Mouse (Mus musculus) stomach, postnatal 0 days (tissue): ENCODE data around the gene Olfr652. TPM values are rescaled to one million over a fixed set of nuclear protein-coding genes. Genes with fewer than 3 reads are reported as not detected.

Source experiments
- ATAC-seq: fragments of 200-750 bp; cut with Nextera tagmentation; 2 replicates; pipeline ENCODE4 v1.8.0; 2017; ENCODE audit not compliant: low FRiP score, low TSS enrichment
- DNase-seq: peaks from one replicate; pipeline ENCODE4 v3.0.0-alpha.2; 2016; ENCODE audit warnings: low spot score
- H3K27ac ChIP-seq: fragments of 300-500 bp; sonication (generic); replicated peaks from 2 replicates; pipeline ENCODE4 v1.5.1; 2014; ENCODE audit warnings: mild to moderate bottlenecking, control low read depth
- H3K27me3 ChIP-seq: fragments of 300-500 bp; sonication (generic); 2 replicates; pipeline ENCODE4 v1.6.1; 2014; ENCODE audit warnings: low read length; ENCODE audit not compliant: control insufficient read depth, insufficient read depth
- H3K36me3 ChIP-seq: fragments of 300-500 bp; sonication (generic); 2 replicates; pipeline ENCODE4 v1.6.1; 2014; ENCODE audit warnings: low read length, mixed read lengths; ENCODE audit not compliant: control insufficient read depth, insufficient read depth
- H3K4me1 ChIP-seq: fragments of 300-500 bp; sonication (generic); replicated peaks from 2 replicates; pipeline ENCODE4 v1.6.1; 2014; ENCODE audit warnings: antibody characterized with exemption; ENCODE audit not compliant: control insufficient read depth, insufficient read depth
- H3K4me2 ChIP-seq: fragments of 300-500 bp; sonication (generic); replicated peaks from 2 replicates; pipeline ENCODE4 v1.6.1; 2014; ENCODE audit warnings: low read depth, mild to moderate bottlenecking, control low read depth, moderate library complexity
- H3K4me3 ChIP-seq: fragments of 300-500 bp; sonication (generic); 2 replicates; pipeline ENCODE4 v1.5.1; 2014; ENCODE audit warnings: low read depth, low read length, control low read depth
- H3K9ac ChIP-seq: fragments of 300-500 bp; sonication (generic); 2 replicates; pipeline ENCODE4 v1.6.1; 2014; ENCODE audit warnings: mild to moderate bottlenecking, low read length, control low read depth, mixed read lengths
- H3K9me3 ChIP-seq: fragments of 300-500 bp; sonication (generic); 2 replicates; pipeline ENCODE4 v1.6.1; 2016; ENCODE audit warnings: low read length; ENCODE audit not compliant: control insufficient read depth
- CTCF ChIP-seq: IDR thresholded peaks from 2 replicates; pipeline ENCODE4 v1.5.1; 2016; ENCODE audit warnings: antibody characterized with exemption, low read depth, mild to moderate bottlenecking, moderate library complexity
- EP300 ChIP-seq: optimal IDR thresholded peaks from 2 replicates; pipeline ENCODE3; 2016; ENCODE audit warnings: antibody characterized with exemption
- WGBS: fragments of 180-500 bp; shearing (Covaris S2); extraction: QIAGEN DNeasy Blood & Tissue Kit; methylation state at CpG from one replicate; pipeline ENCODE4 v1.1.7; 2014; 5-methylcytosine and 5-hydroxymethylcytosine counted together
- polyA plus RNA-seq: library from polyadenylated mRNA; unstranded; fragments of >200 nt; fragmentation: Nextera tagmentation; extraction: Ambion mirVana; gene quantifications from 2 replicates; pipeline ENCODE4 v1.2.1, GENCODE M21; 2015

Olfr652 gene
- polyA plus RNA-seq, 1 experiment from 2014 or later, result not detected

DNA sequence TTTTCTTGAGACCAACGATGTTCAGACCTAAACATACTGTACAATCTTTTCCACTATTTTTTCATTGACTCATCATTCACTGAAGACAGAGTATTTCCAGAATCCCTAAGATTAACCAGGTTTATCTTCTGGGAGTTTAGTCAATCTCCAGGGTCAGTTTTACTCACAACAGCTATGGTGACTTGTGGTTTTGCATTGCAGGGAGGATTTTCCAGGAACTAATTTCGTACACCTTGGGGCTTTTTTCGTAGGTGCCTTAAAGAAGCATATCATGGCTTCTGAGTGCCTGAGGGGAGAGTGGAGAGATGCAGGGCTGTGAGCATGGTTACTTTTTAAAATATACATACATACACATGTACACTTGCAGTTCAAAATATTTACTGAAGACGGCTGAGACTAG, 26.0 kb downstream of the Olfr652 start, which contains the start of gene Olfr654:
Olfr654 (plus strand) TSS at position 301 of the 400 bp plus-strand sequence.
- H3K27ac ChIP-seq, result no peak within 1 kb of the TSS
- H3K36me3 ChIP-seq, result no peaks in the 10 kb centered on the region
- H3K9ac ChIP-seq, result no peak within 1 kb of the TSS
- DNase-seq, result no peak
- 61% methylated on average over 4 of the region's 4 CpGs for whole genome bisulfite sequencing
- H3K27me3 ChIP-seq, result no peaks in the 10 kb centered on the region
- no peak within 1 kb of the TSS for H3K4me3 ChIP-seq
- H3K4me2 ChIP-seq, result no peak within 1 kb of the TSS
- H3K4me1 ChIP-seq, result no peaks in the 10 kb centered on the region
- no peaks in the 10 kb centered on the region for H3K9me3 ChIP-seq
- no peak for TF ChIP-seq EP300
- TF ChIP-seq CTCF, result no peak
- no peak for ATAC-seq

DNA sequence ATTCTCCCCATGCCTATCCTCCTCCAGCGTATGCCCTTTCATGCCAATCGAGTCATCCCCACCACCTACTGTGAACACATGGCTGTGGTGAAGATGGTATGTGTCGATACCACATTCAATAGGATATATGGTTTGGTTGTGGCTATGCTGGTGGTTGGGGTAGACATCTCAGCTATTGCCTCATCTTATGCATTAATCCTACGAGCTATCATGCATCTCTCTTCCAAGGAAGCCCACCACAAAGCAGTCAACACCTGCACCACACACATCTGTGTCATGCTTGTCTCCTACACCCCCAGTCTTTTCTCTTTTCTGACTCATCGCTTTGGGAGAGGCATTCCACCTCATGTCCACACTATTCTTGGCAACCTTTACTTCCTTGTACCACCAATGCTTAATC, 27.6 kb downstream of the Olfr652 start:
- ATAC-seq (no peak), DNase-seq (no peak)
- no peaks in the 10 kb centered on the region for H3K4me1 ChIP-seq
- no peak overlapping the region for H3K4me2 ChIP-seq
- H3K27me3 ChIP-seq, result no peaks in the 10 kb centered on the region
- H3K9me3 ChIP-seq, result no peaks in the 10 kb centered on the region
- H3K4me3 ChIP-seq, result no peak overlapping the region
- WGBS, result 80% methylated on average over 5 of the region's 5 CpGs
- H3K27ac ChIP-seq, result no peak overlapping the region
- no peak overlapping the region for H3K9ac ChIP-seq
- TF ChIP-seq CTCF (no peak), EP300 (no peak)
- H3K36me3 ChIP-seq, result no peaks in the 10 kb centered on the region

DNA sequence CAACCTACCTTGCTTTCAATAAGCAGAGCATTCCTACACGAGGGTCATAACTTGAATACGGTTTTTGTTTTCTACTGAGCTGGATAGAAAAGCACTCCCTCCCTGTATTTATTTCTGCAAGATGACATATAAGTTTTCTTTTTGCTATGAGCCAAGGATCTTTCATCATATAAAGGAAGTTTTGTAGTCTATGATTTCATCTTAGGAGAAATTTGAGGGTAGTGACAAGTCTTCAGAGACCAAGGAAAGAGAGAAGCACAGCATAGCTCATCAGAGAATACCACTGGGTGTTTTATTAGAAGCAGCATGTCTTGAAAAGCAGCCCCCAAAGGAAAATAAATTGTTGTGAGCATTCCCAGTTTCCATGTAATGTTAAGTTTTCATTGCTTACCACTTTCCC, 41.0 kb downstream of the Olfr652 start, which contains the start of gene Olfr655:
Olfr655 (minus strand) TSS at position 101 of the 400 bp plus-strand sequence.
- Histone ChIP-seq H3K9ac (no peak within 1 kb of the TSS), H3K27ac (no peak within 1 kb of the TSS), H3K4me3 (no peak within 1 kb of the TSS), H3K4me2 (no peak within 1 kb of the TSS), H3K9me3 (no peaks in the 10 kb centered on the region), H3K27me3 (no peaks in the 10 kb centered on the region), H3K4me1 (no peaks in the 10 kb centered on the region), H3K36me3 (no peaks in the 10 kb centered on the region)
- no peak for DNase-seq
- no peak for ATAC-seq
- TF ChIP-seq CTCF (no peak), EP300 (no peak)
- 72% methylated on average over 2 of the region's 2 CpGs for WGBS

DNA sequence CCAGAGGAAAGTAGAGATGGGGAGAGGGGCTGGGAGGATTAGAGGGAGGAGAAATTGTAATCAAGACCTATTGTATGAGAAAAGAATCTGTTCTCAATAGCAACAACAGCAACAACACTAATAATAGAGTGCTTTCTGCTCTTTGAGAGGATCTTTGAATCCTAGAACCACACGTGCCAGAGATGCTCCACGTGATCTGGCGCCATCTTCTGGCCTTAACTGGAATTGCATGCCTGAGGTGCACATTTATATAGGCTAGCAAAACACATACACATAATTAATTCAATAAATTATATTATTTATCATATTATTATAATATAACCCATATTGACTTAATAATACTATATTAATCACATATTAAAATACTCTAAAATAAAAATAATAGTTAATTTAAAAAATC, 42.5 kb downstream of the Olfr652 start:
- no peaks in the 10 kb centered on the region for H3K4me1 ChIP-seq
- 6% methylated on average over 3 of the region's 3 CpGs for WGBS
- TF ChIP-seq EP300 (no peak), CTCF (peak; percentile 76)
- ATAC-seq (no peak), DNase-seq (peak; percentile 40)
- H3K4me2 ChIP-seq, result no peak overlapping the region
- H3K9me3 ChIP-seq, result no peaks in the 10 kb centered on the region
- H3K27me3 ChIP-seq, result no peaks in the 10 kb centered on the region
- no peaks in the 10 kb centered on the region for H3K36me3 ChIP-seq
- H3K27ac ChIP-seq, result no peak overlapping the region
- no peak overlapping the region for H3K9ac ChIP-seq
- no peak overlapping the region for H3K4me3 ChIP-seq

DNA sequence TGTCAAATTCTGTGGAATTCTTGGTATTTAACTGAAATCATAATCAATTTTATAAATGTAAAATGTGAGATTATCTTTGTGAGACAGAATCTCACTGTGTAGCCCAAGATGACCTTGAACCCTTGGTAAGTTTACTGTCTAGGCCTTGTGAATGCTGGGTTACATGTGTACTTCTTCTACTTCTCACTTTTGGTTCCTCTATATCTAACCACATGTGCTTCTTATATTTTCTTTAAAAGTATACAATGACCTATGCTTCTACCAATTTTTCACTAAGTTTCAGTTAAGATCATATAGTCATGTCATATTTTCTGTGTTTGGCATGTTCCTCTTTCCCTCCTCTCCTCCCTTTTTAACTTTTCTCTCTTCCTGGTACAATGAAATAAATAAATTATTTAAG, 44.0 kb downstream of the Olfr652 start:
- no peak for TF ChIP-seq CTCF
- no peak for TF ChIP-seq EP300
- Histone ChIP-seq H3K4me2 (no peak overlapping the region), H3K4me3 (no peak overlapping the region), H3K9me3 (no peaks in the 10 kb centered on the region), H3K36me3 (no peaks in the 10 kb centered on the region), H3K27me3 (no peaks in the 10 kb centered on the region), H3K27ac (no peak overlapping the region), H3K4me1 (no peaks in the 10 kb centered on the region), H3K9ac (no peak overlapping the region)
- ATAC-seq (no peak), DNase-seq (no peak)

DNA sequence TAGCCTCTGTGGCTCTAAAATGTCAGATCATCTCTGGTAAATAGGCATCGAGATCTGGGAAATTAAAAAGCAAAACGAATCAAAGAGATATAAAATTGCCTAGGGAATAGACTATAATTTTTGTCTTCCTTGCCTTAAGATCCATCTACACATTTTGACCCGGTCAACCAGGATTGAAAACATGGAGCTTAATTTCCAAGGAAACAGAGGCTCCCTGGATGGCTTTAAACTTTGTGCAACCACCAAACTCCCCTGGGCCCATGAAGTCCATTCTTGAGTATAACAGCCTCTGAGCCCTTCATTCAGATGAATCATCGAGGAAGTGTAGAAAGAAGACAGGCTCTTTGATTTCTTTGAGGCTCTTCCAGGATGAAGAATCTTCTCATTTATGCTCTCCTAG, 53.0 kb downstream of the Olfr652 start, which contains the start of gene Olfr656:
Olfr656 (plus strand) TSS at position 301 of the 400 bp plus-strand sequence.
- TF ChIP-seq EP300 (no peak), CTCF (no peak)
- H3K9ac ChIP-seq, result no peak within 1 kb of the TSS
- no peak for DNase-seq
- H3K4me3 ChIP-seq, result no peak within 1 kb of the TSS
- ATAC-seq, result no peak
- H3K36me3 ChIP-seq, result no peaks in the 10 kb centered on the region
- no peak within 1 kb of the TSS for H3K27ac ChIP-seq
- no peaks in the 10 kb centered on the region for H3K9me3 ChIP-seq
- H3K4me1 ChIP-seq, result no peaks in the 10 kb centered on the region
- H3K4me2 ChIP-seq, result no peak within 1 kb of the TSS
- 74% methylated on average over 4 of the region's 4 CpGs for WGBS
- no peaks in the 10 kb centered on the region for H3K27me3 ChIP-seq

Other genes with a start within 250 kb of the Olfr652 start
- gene Trim12a, start 245.4 kb upstream of the Olfr652 start, polyA plus RNA-seq, result 5.8 and 6.8 TPM in 2 replicates
- not detected in 2 replicates for gene Trim34b, start 231.4 kb upstream of the Olfr652 start, polyA plus RNA-seq
- gene Trim12c, start 207.5 kb upstream of the Olfr652 start, polyA plus RNA-seq, result 1.1 and 1.2 TPM in 2 replicates
- gene Trim30b, start 191.0 kb upstream of the Olfr652 start, polyA plus RNA-seq, result 0.12 TPM in 2 replicates
- 0.08 and 0.11 TPM in 2 replicates for gene Trim30c, start 160.1 kb upstream of the Olfr652 start, polyA plus RNA-seq
- gene Trim30a, start 95.7 kb upstream of the Olfr652 start, polyA plus RNA-seq, result 1.2 and 1.6 TPM in 2 replicates
- 0.87 and 1.0 TPM in 2 replicates for gene Trim30d, start 53.1 kb upstream of the Olfr652 start, polyA plus RNA-seq
- not detected in 2 replicates for gene Olfr651, start 10.8 kb upstream of the Olfr652 start, polyA plus RNA-seq
- gene Olfr653, start 16.4 kb downstream of the Olfr652 start, polyA plus RNA-seq, result not detected in 2 replicates
- gene Olfr654, start 26.1 kb downstream of the Olfr652 start, polyA plus RNA-seq, result not detected in 2 replicates
- gene Olfr655, start 40.9 kb downstream of the Olfr652 start, polyA plus RNA-seq, result not detected in 2 replicates
- gene Olfr656, start 53.1 kb downstream of the Olfr652 start, polyA plus RNA-seq, result not detected in 2 replicates
- gene Olfr657, start 63.9 kb downstream of the Olfr652 start, polyA plus RNA-seq, result not detected in 2 replicates
- not detected in 2 replicates for gene Olfr658, start 86.4 kb downstream of the Olfr652 start, polyA plus RNA-seq
- gene Olfr659, start 105.9 kb downstream of the Olfr652 start, polyA plus RNA-seq, result not detected in 2 replicates
- not detected in 2 replicates for gene Olfr661, start 125.6 kb downstream of the Olfr652 start, polyA plus RNA-seq
- gene Usp17le, start 216.6 kb downstream of the Olfr652 start, polyA plus RNA-seq, result not detected in 2 replicates